Mouse (Mus musculus): ENCODE measurements around the gene Srbd1.
A peak's percentile ranks its signal among the peaks of the same experiment; 100 is the strongest.

Srbd1 gene

DNA sequence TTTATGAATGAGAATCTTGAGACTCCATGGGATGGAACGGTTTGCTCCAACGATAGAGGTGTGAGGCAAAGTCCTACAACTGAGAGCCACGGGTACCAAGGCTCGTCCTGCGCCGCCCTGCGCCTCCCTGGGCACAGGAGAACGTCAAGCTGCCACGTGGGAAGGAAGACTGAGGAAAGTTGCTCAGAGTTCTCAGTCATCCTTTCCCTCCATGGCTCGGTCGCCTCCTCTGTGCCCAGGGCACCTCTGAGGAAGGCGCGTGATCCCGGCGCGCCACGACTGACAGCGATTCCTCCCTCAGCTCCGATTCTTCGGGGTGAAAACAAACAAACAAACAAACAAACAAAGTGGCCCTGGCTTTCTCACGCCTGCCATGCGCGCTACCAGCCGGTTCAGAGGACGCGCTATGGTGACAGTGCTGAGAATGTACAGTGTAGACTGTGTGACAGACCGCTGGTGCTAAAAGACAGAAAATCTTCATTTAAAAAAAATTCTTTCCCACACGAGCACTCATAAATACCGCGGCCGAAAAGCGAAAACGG is 367 bp downstream of the Srbd1 start:
- no peak for DNase-seq (ENCODE audit: low spot score)

DNA sequence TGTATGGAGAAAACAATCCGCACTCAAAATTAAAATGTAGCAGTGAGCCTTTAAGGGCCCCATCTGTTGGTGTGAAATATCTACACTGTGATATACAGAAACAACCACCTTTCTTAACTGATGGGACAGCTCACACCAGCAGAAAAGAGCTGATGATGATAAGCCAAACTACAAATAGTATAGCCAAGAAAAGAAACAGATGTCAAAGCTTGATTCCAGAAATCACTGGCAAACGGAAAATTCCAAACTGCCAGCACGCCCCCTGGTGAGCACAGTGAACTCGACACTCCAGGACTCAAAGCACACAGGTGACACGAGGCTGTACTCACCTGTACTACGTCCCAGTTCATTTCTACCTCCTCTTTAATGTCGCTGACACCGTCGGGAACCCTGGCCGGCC is 9.1 kb downstream of the Srbd1 start:
- no peak for DNase-seq (ENCODE audit: low spot score)

DNA sequence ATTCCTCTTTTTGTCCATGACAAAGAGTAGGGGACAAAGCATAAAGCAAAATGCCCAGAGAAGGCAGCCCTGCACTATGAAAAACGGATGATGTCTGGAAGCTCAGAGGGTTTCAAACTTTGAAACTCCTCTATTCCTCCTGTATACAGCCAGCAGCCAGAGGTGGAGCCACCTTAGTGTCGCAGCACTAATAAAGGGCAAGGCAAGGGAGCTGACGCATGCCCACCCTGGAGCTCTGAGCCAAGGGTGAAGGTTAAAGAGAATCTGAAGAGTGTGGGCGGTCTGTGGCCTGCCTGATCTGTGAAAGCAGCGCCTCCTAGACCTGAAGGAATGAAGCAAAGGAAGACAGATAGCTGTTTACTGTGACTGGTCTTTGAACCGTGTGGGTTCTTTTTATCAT is 10.5 kb downstream of the Srbd1 start:
- DNase-seq (ENCODE audit: low spot score), result no peak

DNA sequence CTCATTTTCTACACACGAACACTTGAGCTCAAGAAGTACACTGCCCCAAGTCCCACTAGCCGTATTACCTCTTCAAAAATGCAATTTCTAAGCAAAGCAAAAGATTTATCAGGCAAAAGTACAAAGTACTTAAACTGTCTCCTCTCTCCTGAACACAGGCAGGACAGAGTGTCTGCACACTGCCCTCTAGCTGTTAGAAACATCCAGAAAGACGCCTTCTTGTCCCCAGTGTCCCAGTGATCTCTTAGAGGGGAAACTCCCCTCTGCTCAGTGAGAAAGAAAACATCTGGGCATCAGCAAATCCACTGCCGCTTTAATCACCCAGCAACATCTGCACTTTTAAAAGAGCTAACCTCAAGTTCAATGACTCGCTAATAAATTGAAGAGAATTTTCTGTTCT is 12.4 kb downstream of the Srbd1 start:
- no peak for DNase-seq (ENCODE audit: low spot score)

DNA sequence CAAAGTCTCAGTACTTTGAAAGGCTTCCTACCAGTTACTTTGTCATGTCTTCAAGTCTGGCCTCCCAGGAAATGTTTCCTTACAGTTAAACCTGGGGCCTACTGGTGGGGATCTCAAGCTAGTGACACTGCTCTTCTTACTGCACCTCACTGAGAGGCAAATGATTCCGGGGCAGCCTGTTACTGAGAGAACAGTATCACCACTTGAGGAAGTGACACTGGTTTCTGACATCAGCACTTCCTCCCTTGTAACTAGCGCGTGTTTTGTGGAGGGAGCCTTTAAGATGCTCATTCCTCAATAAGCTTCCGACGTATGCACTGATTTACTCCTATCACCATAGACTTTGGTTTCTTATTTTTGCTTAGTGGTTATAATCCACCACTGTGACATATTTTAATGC is 16.8 kb downstream of the Srbd1 start:
- no peak for DNase-seq (ENCODE audit: low spot score)

DNA sequence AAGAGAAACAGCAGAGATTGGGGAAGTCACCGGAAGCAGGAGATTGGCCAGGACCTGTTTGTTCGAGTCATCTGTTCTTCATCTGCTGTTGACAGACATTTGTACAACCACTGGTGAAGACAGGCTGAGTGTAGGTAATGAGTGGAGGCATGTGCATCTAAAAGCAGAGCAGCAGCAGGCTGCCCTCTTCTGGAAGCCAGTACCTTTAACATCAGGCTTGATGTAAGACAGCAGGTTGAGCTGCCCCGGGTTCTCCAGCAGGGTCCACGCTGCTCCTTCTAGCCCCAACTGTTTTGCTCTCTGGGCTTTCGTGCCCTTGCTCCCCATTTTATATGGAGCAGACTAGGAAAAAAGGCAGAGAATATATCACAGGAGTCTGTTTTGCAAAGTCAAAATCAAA is 19.1 kb downstream of the Srbd1 start:
- no peak for DNase-seq (ENCODE audit: low spot score)

DNA sequence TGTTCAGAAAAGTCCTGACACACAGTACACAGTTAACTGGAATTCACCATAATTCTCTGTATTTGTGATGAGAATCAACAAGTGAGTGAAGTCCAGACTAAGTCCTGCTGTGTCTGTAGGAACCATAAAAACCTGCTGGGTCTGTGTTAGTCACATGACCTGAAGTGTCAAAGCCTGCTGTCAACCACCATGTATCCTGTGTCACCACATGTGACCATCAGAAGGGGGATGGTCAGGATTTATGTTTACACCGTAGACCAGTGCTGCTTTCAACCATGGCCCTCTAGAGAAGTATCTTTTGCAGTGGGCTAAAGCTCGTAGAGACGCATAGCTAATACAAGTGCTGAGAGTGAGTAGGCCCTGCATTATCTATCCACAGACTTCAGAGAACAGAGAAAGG is 21.8 kb downstream of the Srbd1 start:
- no peak for DNase-seq (ENCODE audit: low spot score)

DNA sequence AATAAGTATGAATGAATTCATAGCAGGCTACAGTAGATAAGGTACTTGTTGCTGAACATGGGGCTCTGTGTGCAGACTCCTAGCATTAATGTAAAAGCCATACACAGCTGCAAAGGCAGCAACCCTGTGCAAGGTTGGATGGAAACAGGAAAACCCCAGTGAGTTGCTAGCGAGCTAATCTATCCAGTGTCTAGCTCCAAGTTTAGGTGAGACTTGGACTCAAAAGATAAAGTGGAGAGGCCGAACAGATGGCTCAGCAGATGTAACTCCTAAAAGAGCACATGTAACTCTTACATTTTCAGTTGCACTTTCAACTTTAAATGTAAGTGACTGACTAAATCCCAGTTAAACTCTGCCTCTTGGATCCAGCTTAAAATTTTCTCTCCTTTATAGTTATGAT is 48.1 kb downstream of the Srbd1 start:
- DNase-seq (ENCODE audit: low spot score), result no peak

DNA sequence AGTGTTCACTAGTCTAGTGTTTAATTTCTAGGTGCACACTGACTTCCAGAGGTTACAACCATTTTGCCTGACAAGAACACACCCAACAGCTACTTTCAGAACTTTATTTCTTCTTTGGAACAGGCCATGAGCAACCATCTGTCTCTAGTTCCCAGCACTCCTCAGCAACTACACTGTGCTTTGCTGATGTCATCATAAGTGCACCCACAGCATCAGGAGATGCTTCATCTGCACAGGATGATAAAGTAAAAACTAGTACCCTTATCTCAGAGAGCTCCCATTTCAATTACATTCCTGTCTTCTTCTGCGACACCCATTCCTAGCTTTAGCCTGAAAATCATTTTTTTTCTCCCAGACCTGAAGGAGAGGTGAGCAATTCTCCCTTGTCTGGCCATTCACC is 51.9 kb downstream of the Srbd1 start:
- no peak for DNase-seq (ENCODE audit: low spot score)

DNA sequence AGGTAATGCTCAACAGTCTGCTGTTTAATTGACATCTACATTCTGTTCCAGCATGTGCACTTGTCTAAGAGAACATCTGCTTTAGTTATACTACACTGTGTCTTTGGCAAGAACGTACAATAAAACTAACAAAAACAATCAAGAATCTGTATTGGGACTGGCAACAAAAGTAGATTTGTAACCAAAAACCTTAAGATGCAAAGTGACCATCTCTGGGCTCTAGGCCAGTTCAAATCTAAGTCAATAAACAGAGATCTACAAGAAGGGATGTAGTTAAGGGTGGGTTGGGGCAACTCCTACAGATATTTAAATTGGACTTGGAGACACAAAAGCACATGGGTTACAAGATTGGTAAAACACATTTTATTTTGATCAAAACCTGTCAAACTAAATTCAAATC is 53.3 kb downstream of the Srbd1 start:
- DNase-seq (ENCODE audit: low spot score), result no peak

DNA sequence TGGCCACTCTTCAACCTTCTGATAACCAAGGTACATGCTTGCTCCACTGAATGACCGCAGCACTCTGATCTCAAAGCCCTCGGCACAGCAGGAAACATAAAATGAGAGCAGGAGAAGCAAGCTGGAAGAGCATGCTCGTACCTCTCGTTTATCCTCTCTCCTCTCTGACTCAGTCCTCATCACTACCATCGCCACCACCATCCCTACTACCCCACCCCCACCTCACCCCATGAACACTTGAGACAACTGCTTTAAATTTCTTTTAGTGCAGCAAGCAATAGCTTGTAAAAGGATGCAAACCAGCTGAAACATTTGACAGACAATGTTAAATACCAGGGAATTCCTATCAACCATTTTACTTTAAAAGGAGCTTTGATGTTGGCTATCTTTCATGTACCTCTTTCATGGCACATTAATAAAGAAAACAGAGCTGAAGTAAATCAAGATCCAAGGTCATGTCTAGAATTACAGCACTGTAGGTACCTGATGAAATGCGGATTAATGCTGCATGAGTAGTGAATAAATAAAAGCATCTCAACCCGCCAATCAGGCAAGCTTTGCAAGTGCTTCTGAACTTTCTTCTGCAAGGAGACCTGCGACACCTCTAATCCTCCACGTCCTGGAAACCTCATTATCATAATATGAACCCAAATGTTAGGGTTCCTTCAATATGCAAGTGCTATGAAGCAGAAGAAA is 54.9 kb downstream of the Srbd1 start:
- DNase-seq (ENCODE audit: low spot score), result no peak

DNA sequence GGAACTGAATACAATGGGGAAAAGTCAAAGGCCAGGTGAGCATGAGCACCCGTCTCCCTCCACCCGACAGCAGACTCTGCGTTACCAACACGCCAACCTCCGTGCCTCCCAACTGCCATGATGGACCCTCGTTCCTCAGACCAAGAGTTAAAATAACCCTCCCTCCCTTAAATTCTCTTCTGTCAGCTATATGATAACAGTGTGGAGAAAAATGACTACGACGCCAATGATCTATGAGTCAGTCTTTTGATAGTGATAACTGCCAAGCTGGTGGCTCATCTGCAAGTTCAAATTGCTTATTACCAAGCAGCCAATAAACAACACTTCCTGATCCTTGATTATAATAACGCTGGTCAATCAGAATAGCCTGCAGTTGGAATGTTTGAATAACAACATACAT is 57.1 kb downstream of the Srbd1 start:
- no peak for DNase-seq (ENCODE audit: low spot score)

DNA sequence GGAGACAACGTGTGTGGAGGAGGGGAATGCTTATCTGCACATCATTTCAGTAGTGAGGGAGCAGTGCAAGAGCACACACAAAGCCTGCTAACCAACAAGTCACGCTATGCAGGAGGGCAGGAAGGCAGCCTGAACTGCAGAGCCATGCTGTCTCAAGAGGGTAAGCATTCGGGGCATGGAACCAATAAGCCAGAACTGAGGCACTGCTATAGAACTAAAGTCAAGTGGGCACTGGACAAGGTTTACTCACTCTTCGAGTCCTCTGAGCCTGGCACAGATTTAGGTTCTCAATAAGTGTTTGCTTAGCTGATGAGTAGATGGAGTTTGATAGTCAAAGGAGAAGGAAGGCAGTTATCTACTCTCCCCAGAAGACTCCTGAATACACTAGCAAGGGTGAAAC is 58.8 kb downstream of the Srbd1 start:
- DNase-seq (ENCODE audit: low spot score), result no peak

DNA sequence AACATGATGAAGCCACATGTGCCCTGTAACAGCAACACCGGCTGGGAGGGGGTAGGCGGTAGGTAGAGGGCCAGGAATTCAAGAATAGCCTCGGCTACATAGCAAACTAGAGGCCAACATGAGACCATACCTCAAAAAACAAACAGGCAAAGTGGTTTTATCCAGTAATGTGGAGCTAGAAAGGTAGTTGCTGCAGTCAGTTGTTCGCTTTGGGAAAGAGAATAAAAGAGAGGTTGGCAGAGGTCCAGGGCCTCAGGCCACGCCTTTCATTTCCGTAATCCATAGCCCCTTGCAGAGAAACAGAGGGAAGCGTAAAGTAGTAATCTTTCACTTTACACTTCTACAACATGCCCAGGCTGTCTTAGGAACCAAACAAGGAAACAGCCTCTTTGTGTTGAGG is 61.8 kb downstream of the Srbd1 start:
- DNase-seq (ENCODE audit: low spot score), result no peak

DNA sequence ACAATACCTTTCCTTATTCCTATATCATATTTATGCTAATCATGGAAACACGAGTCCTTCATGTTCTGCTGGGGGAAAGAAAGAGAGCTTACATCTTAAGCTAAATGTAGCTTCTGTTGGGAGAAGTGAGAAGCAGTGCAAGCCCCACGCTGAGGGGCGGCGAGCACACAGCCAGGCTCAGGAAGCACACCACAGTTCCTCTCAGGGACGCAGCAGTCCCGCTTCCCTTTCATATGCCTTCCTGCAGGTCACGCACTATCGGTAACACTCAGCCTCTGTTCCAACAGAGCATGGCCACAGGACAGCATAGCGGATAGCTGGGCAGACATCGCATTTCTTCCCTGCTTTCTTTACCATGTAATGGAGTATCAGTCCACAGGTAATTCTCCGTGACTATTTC is 66.9 kb downstream of the Srbd1 start:
- DNase-seq (ENCODE audit: low spot score), result no peak

DNA sequence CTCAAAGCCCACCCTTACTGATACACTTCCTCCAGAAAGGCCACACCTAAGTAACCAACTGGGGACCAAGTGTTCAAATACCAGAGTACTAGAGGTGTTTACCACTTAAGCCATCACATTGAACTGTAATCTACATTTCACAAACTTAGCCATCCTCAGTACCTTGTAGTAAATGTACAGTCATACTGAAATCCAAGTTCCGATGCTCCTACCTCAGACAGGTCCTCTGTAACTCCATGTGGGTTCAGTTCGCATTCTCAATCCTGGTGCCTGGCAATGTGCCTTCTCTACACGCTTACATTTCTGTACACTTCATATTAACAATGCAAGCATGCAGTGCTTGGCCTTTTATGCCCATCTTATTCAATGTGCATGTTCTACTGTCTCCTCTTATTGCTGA is 77.5 kb downstream of the Srbd1 start:
- no peak for DNase-seq (ENCODE audit: low spot score)

DNA sequence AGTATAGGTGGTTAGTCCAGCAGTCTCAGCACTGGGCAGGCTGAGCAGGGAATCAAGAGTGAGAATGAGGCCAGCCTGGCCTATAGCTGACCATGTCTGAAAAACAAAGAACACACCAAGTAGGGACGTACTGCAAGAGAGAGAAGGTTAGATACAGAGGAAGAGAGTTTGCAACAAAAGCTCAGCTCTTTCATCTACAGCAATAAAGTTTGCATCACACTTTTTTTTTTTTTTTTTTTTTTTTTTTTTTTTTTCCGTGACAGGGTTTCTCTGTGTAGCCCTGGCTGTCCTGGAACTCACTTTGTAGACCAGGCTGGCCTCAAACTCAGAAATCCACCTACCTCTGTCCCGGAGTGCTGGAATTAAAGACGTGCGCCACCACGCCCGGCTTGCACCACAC is 79.1 kb downstream of the Srbd1 start:
- no peak for DNase-seq (ENCODE audit: low spot score)

DNA sequence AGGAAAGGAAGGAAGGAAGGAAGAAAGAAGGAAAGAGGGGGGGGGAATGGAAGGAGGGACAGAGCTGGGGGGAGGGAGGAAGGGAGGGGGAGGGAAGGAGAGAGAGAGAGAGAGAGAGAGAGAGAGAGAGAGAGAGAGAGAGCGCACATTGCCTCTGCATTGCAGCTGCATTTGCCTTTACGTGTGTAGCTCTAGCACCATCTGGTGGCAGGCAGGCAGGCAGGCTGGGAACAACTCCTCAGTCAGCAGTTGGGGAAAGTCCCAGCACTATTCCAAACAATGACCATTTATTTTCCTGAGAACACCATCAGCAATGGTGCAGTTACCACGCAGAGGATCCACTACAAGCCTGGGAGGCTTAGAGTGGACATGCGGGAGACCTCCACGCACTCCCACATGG is 81.5 kb downstream of the Srbd1 start:
- DNase-seq (ENCODE audit: low spot score), result peak; percentile 31

DNA sequence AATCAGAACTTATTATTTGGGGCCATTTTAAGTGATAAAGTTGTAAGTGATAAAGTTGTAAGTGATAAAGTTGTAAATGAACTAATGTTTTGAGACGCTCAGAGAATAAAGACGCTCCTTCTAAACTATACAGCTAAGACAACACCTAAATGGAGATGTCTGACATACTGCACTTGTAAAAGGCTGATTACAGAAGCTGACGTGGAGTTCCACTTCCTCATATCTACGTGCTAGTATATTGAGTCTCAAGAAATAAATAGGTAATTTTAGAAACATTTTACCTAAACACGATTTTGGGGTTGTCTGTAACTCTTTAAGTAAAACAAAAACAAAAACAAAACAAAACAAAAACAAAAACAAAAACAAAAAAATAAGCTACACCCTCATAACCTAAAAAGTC is 84.1 kb downstream of the Srbd1 start:
- DNase-seq (ENCODE audit: low spot score), result no peak

DNA sequence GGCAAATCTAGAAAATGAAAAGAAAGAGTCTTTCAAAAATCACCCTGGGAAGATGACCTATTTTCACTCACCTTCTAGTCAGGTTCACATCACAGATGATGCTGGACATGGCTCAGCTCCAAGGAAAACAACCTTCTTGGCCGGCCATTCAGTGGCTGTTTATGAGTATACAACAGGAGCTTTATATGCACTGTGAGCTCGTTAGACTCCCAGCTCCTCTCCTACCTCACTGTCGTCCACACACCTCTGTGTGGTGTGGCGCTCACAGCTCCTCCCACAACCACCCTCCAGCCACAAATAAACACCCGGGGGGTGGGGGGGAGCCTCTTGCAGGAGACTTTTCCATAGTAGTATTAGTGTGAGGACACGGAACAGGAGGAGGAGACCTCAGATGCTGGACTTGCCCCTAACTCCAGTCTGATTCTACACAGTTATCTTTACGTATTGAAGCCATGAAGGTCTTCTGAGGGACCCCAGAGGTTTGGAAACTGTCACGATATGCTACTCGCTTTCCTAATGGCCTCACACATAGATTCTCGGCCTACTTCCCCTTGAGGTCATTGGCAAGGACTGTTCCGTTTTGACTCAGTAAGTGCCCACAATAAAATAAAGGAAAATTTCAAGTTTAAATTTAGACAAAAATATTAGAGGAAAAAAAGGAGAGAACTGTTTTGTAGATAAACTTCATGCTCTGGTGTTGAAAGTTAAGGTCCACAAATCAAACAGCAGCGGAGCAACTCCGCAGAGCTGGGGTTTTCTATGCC is 104.6 kb downstream of the Srbd1 start:
- DNase-seq (ENCODE audit: low spot score), result no peak

DNA sequence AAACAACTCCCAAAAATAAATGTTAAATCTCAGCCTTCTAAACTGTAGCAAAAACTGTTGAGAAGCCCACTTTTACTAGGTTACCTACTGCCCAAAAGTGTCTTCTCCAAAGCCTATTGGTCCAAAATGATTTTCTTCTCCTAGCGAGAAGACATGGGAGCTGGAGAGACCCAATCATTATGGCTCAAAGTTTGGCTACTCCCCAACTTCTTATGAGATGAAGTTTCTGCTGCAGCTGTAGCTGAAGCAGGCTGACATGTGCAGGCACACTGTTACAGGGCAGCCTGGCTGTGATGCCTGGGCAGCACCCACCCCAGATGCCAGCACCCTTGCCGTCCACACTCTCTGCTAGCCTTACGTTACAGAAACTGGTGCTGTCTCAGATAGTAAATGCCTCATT is 105.2 kb downstream of the Srbd1 start:
- DNase-seq (ENCODE audit: low spot score), result no peak

DNA sequence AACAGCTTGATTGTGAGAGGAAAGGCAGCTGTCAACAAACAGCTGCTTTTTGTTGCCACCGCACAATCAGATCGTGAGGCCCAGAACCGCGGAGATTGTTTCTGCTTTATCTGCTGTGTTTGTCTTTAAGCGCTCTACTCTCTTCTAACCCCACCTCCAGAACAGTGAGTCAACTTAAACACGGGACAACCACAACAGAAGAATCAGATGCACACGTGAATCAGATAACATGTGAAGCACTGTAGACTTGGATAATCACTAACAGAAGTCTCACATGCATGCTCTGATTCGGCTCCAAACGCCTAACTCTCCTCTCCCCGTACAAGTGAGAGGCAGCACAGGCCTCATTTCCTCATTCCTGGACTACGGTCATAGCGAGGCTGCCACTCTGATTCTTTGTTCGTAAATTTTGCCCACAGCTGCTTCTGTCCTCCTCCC is 106.7 kb downstream of the Srbd1 start:
- peak; percentile 25 for DNase-seq (ENCODE audit: low spot score)

DNA sequence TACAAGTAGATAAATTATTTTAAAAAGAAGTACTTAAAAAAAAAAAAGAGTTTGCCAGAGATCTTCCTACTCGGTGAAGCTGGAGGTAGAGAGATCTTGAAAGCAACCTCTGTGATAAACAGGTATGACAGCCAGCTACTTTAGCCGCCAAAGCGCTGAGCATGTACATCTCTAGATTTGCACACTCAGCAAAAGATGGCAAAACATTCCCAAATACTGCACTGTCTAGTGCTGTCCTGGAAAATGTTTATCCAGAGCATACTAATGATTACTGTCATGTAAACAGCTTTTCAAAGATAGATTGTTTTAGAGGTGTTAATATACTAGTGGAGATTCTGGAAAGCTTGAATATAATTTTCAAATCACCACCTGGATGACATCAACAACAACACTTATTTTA is 109.4 kb downstream of the Srbd1 start:
- no peak for DNase-seq (ENCODE audit: low spot score)

DNA sequence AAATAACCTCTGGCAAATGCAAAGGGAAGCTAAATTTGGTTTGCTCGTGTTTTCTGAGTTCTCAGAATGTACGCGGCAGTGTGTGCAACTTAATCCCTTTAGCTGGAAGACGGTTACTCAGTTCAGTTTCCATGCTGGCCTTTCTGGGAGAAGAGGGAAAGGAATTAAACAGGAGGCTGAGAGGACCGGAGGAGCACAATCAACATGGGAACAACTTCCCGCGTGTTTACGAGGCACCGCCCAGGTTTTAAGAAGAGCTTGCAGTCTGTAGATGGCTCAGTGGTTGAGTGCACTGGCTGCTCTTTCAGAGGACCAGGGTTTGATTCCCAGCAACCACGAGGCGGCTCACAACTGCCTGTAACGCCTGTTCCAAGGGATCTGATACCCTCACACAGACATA is 109.8 kb downstream of the Srbd1 start:
- no peak for DNase-seq (ENCODE audit: low spot score)

Data from yolk sac, embryonic 10.5 days (tissue).